Mouse (Mus musculus): Measurements from ENCODE around the gene Pgbd5. TPM values are rescaled to one million over a fixed set of nuclear protein-coding genes. Genes with fewer than 3 reads are reported as not detected.

Gene Pgbd5
- polyA plus RNA-seq, 1 experiment from 2014 or later = 2.2 TPM

DNA sequence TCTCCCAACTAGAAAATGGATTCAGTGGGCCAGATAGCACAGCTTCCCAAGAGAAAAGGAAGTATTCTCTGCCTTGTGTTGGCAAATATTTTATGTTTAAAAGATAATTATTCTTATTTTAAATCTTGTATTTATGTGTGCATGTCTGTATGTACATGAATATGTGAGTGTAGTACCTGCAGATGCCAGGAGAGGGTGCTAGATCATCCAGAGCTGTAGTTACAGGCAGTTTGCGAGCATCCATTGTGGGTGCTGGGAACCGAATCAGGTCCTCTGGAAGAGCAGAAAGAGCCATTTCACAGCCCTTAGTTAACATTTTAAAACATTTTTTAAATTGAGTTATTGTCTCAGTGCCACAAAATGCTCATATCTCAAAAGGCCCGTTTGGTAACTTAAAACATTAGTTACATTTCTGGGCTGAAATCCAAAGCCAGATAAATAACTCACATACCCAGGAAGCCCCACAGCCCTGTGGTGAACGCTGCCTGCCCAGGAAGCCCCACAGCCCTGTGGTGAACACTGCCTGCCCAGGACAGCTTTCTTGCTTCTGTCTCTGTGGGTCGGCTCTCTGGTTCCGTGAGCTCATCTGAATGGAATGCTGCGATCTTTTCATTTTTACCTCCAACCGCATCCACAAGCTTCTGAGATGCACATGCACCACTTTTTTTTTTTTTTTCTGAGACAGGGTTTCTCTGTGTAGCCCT is 10.9 kb upstream of the Pgbd5 start:
- Histone ChIP-seq H3K9me3 (ENCODE audit: low read depth, low read length) (peaks cover 4% of the 10 kb centered on the region; the same call in 1 of the 2 replicates), H3K4me2 (no peak overlapping the region), H3K9ac (no peak overlapping the region), H3K4me3 (ENCODE audit: low read depth, low read length) (no peak overlapping the region), H3K27ac (ENCODE audit: low read depth) (no peak overlapping the region), H3K36me3 (ENCODE audit: insufficient read depth) (no peaks in the 10 kb centered on the region), H3K27me3 (ENCODE audit: insufficient read depth, low read length) (no peaks in the 10 kb centered on the region), H3K4me1 (ENCODE audit: insufficient read depth) (no peaks in the 10 kb centered on the region)
- TF ChIP-seq CTCF (IDR thresholded peaks at IDR 0.05; ENCODE audit: low read depth) = peak; percentile 35; the same call in 1 of the 2 replicates
- no peak for ATAC-seq (ENCODE audit: insufficient read depth)
- DNase-seq = peak; percentile 31
- WGBS = 67% methylated on average over 8 of the region's 8 CpGs

DNA sequence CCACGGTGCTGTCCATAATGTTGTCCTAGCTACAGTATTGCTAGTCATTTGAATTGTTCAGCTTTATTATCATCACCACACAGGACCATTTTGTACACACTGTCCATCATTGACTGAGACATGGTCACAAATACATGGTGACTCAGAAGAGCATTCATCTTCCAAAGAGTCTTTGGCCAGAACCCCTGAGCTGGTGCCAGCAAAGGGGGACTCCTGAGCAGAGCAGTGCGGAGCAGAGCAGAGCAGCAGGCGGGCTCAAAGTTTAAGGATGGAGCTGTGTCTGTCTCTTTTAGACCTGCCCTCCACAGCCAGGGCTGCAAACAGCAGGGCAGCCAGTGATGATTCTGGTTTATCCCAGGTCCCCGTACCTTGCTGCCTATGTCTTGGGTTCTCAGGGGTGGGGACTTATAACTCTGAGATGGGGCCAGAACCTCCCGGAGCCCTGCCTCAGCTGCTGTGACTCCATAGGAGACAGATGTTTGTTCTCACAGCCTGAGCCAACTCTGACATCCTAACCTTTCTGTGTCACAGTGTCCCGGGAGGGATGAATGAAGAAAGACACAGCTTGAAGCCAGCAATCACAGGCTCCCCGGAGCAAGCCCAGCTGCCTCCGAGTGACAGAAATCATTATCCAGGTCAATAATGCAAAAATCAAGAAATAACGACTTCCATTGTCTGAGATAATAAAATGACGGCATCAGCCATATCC is 9.7 kb upstream of the Pgbd5 start:
- Histone ChIP-seq H3K4me1 (ENCODE audit: insufficient read depth) (no peaks in the 10 kb centered on the region), H3K4me2 (peak overlapping the region; percentile 27; the same call in 1 of the 2 replicates), H3K27me3 (ENCODE audit: insufficient read depth, low read length) (no peaks in the 10 kb centered on the region), H3K9ac (no peak overlapping the region), H3K27ac (ENCODE audit: low read depth) (no peak overlapping the region), H3K36me3 (ENCODE audit: insufficient read depth) (no peaks in the 10 kb centered on the region), H3K9me3 (ENCODE audit: low read depth, low read length) (peaks cover 4% of the 10 kb centered on the region; the same call in 1 of the 2 replicates), H3K4me3 (ENCODE audit: low read depth, low read length) (no peak overlapping the region)
- ATAC-seq (ENCODE audit: insufficient read depth) (peak; percentile 91; the same call in 1 of the 2 replicates), DNase-seq (peak; percentile 86)
- no peak for TF ChIP-seq CTCF (IDR thresholded peaks at IDR 0.05; ENCODE audit: low read depth)
- 34% methylated on average over 10 of the region's 10 CpGs for WGBS

DNA sequence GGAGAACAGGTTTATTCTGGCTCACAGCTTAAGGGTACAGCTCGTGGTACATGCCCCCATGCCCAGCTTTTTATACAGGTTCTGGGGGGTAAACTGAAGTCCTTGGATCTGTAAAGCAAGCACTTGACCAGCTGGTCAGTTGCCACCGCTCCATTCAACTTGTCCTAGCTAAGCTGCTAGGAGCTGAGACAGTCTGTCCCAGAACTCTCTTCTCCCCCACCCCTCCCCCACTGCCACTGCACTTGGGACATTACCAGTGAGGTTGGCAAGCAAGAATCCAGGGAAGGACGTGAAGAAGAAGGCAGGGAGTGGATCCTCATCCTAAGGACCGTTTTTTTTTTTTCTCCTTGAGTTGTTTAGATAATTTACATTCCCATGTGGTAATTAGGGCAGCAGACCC is 2.7 kb downstream of the Pgbd5 start:
- ATAC-seq (ENCODE audit: insufficient read depth) (no peak), DNase-seq (no peak)
- H3K27me3 ChIP-seq (ENCODE audit: insufficient read depth, low read length) = peaks cover 21% of the 10 kb centered on the region
- no peaks in the 10 kb centered on the region for H3K36me3 ChIP-seq (ENCODE audit: insufficient read depth)
- H3K4me3 ChIP-seq (ENCODE audit: low read depth, low read length) = no peak overlapping the region
- no peak for TF ChIP-seq CTCF (IDR thresholded peaks at IDR 0.05; ENCODE audit: low read depth)
- no peak overlapping the region for H3K4me2 ChIP-seq
- no peaks in the 10 kb centered on the region for H3K9me3 ChIP-seq (ENCODE audit: low read depth, low read length)
- WGBS = 13% methylated on average over 4 of the region's 4 CpGs
- no peak overlapping the region for H3K27ac ChIP-seq (ENCODE audit: low read depth)
- H3K4me1 ChIP-seq (ENCODE audit: insufficient read depth) = 0 out of 2 replicates have a peak, but pooled peaks cover 5% of the 10 kb centered on the region
- H3K9ac ChIP-seq = no peak overlapping the region

DNA sequence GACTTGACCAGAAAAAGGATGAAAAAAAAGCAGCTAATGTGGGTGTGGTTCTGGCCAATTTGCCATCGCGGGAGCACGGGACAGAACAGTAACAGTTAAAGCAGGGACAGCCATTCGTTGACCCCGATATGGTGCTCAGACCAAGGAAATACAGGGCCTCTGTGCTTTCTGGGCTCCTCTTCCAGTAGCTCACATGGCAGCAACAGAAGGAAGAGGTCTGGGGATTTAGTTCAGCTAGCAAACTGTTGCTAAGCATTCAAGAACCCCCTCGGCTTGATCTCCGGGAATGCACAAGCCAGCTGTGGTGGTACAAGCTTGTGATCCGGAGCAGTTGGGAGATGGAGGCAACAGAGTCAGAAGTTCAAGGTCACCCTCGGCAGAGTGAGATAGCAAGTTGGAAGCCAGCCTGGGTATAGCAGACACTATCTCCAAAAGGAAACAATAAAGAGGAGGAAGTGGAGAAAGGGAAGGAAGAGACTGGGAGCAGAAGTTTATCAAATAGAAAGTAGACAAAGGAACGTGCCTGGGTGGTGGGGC is 3.7 kb downstream of the Pgbd5 start:
- Histone ChIP-seq H3K36me3 (ENCODE audit: insufficient read depth) (no peaks in the 10 kb centered on the region), H3K4me1 (ENCODE audit: insufficient read depth) (0 out of 2 replicates have a peak, but pooled peaks cover 5% of the 10 kb centered on the region), H3K4me2 (no peak overlapping the region), H3K9me3 (ENCODE audit: low read depth, low read length) (no peaks in the 10 kb centered on the region), H3K9ac (no peak overlapping the region), H3K27ac (ENCODE audit: low read depth) (no peak overlapping the region), H3K4me3 (ENCODE audit: low read depth, low read length) (no peak overlapping the region), H3K27me3 (ENCODE audit: insufficient read depth, low read length) (peaks cover 21% of the 10 kb centered on the region)
- WGBS = 57% methylated on average over 10 of the region's 10 CpGs
- TF ChIP-seq CTCF (IDR thresholded peaks at IDR 0.05; ENCODE audit: low read depth) = no peak
- DNase-seq (no peak), ATAC-seq (ENCODE audit: insufficient read depth) (no peak)

DNA sequence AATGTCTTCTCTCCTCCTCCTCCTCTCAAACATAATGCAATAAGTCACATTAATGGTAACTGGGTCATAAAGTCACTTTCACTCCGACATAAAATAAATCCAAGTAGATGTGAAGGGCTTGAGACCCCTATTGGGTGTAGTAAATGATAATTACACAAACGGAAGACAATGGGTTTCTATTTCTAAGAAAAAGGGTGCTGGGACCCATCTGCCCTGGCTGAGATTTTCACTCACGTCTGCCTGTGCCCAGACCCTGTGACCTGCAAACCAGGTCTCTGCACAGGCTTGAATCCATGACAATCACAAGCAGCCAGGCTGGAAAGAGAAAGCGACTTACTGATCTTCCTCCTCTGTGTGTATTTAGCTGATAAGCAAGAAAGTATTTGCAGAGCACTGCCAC is 4.3 kb downstream of the Pgbd5 start:
- H3K27ac ChIP-seq (ENCODE audit: low read depth) = no peak overlapping the region
- WGBS = 48% methylated on average over 4 of the region's 4 CpGs

DNA sequence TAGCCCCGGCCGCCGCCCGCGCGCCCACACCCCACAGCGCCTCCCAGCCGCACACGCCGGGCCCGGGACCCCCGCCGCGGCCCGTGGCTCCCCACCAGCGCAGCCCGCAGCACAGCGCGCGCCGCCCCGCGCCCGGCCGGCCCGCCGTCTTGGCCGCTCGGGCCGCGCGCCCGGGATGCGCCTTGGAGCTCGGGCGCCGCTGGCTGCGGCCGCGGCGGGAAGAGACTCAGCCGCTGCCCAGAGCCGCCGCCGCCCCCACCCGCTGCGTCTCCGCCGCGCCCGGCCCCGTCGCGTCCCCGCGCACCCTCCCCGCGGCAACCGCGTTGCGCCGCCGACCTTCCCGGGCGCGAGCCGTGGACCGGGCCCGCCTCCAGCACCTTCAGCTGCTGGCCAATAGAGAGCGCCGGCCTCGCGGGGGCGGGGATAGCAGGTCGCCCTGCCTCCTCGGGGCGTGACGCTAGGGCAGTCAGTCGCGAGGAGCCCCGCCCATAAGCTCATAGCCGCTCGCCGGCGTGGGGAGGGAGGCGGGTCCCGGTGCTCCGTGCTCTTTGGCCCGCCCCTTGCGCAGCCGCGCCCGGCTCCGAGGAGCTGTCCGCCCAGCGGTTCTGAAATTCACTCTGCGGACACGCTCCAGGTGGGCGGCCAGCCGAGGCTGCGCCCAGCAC is 5.2 kb downstream of the Pgbd5 start:
- no peaks in the 10 kb centered on the region for H3K9me3 ChIP-seq (ENCODE audit: low read depth, low read length)
- peaks cover 21% of the 10 kb centered on the region for H3K27me3 ChIP-seq (ENCODE audit: insufficient read depth, low read length)
- 0 out of 2 replicates have a peak, but pooled peaks cover 5% of the 10 kb centered on the region for H3K4me1 ChIP-seq (ENCODE audit: insufficient read depth)
- no peaks in the 10 kb centered on the region for H3K36me3 ChIP-seq (ENCODE audit: insufficient read depth)
- no peak overlapping the region for H3K27ac ChIP-seq (ENCODE audit: low read depth)
- DNase-seq (peak; percentile 99), ATAC-seq (ENCODE audit: insufficient read depth) (peak; percentile 98)
- WGBS = under 1% methylated on average over 78 of the region's 101 CpGs
- H3K4me2 ChIP-seq = peak overlapping the region; percentile 99
- H3K9ac ChIP-seq = peak overlapping the region; percentile 56
- no peak for TF ChIP-seq CTCF (IDR thresholded peaks at IDR 0.05; ENCODE audit: low read depth)
- H3K4me3 ChIP-seq (ENCODE audit: low read depth, low read length) = peak overlapping the region; percentile 61

More for the DNA sequence above, 4.3 kb downstream of the Pgbd5 start:
- no peak overlapping the region for H3K4me3 ChIP-seq (ENCODE audit: low read depth, low read length)
- H3K4me2 ChIP-seq = no peak overlapping the region
- H3K9ac ChIP-seq = no peak overlapping the region
- no peak for TF ChIP-seq CTCF (IDR thresholded peaks at IDR 0.05; ENCODE audit: low read depth)
- H3K9me3 ChIP-seq (ENCODE audit: low read depth, low read length) = no peaks in the 10 kb centered on the region
- H3K4me1 ChIP-seq (ENCODE audit: insufficient read depth) = 0 out of 2 replicates have a peak, but pooled peaks cover 5% of the 10 kb centered on the region
- ATAC-seq (ENCODE audit: insufficient read depth) (no peak), DNase-seq (no peak)
- H3K36me3 ChIP-seq (ENCODE audit: insufficient read depth) = no peaks in the 10 kb centered on the region
- peaks cover 21% of the 10 kb centered on the region for H3K27me3 ChIP-seq (ENCODE audit: insufficient read depth, low read length)
